Mouse (Mus musculus) subcutaneous adipose tissue, adult 2 months (tissue): ENCODE data around the gene Fam89b. TPM values are rescaled to one million over a fixed set of nuclear protein-coding genes. Genes with fewer than 3 reads are reported as not detected.

ENCODE experiments used
- polyA plus RNA-seq: library from polyadenylated mRNA; depleted of rRNA; stranded (reverse); fragments of >200 nt; gene quantifications from 2 replicates; pipeline ENCODE4 v1.2.3, GENCODE M21; 2012; ENCODE audit warnings: low replicate concordance; rRNA removed

Fam89b gene
- polyA plus RNA-seq = 211 and 249 TPM in 2 replicates

DNA sequence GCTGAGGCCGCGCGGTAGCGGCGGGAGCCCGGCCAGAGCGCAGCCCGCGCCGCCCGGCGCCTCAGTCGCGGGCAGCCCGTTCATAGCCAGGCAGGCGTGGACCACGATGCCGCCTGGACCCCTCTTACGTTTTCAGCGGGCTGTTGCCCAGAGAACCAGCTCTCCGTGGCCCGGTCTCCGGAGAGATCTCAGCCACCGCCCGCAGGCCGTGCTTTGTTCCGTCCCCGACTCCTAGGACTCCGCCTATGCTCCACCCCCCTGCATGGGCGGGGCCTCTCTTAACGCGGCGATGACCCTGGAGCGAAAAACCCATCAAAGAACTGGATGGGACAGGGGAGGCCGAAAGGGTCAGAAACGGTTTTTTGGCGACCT, at the start of gene Fam89b:
TSS of gene Fam89b (minus strand) at position 210 of the 372 bp plus-strand sequence.

DNA sequence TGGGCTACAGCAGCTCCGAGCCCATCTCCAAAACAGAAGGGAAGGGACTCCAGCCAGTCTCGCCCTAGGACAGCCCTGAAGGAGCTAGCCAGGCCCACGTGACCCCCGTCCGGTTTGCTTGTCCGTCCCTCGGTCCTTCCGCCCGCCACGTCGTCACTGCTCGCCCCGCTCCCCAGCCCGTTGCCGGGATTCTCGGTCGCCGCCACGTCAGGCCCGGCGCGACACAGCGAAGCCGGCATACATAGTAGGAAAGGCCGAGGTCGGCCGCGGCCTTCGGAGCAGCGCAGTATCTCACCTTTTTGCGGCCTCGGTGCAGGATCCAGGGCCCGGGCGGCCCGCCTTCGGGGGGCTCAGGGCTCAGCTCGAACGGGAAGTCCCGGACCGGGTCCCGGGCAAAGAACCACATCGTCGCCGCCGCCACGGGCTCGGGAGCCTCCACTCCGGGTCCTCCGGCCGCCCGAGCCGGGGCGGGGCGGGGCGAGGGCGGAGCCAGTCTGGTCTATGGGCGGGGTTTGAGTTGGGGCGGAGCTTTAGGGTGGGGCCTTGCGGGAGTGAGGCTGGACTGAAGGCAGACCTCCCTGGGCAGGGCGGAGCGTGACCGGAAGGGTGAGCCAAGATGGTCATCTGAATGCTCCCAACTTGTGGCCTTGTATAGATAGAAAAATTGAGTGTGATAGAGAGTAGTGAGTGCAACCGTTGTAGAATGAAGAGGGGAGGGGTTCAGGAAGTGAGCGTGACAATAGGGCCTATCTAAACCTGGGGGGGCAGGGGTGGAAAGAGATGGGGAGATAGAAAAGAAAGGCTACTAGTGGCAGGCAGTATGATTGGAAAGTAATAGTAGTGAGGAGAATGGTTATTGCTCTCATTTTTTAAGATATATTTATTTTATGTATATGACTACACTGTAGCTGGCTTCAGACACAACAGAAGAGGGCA, 41.7 kb upstream of the Fam89b start, which contains the start of gene Scyl1:
TSS of gene Scyl1 (minus strand) at position 495 of the 936 bp plus-strand sequence.

DNA sequence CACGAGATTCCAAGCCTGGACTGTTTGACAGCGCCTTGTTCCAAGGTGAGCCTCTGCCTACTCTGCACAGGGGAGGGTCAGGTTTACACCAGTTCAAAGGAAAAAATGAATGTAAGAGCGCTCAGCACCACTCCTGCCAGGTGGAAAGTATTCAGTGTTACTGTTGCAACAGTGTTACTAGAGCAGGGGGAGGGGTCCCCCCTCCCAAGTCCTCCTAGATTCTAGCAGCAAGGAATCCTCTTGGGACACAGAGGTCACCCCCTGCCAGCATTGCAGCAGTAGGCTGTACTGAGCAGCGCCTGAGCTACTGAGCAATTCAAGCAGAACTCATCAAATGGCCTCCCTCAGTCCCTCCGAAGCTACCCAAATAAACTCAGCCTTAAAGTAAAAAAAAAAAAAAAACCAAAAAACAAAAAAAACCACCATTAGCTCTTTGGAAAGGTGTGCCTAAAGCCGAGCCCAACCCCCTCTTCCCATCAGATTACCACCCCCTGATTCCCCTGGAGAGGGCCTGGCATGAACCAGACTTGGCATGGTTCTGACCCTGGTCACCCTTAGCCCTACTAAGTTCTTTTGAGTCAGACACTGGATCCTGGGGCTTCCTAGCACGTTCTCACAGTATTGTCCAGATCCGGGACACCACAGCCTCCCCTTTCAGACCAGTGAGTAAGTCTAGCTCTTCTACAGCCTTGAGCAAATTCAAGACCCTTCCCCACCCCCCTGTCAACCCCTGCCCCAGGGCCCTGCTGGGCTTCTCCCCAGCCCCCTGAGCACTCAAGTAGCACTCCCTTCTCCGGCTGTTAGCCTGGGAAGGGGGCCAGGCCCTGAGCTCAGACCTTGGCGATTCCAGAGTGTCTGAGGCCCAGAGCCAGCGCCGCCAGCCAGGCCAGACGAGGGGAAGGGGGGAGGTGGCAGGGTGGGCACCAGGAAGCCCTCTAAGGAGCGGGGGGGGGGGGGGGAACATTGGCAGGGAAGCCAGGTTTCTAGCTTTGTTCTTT, 11.2 kb upstream of the Fam89b start, which contains the start of gene Ltbp3:
TSS of gene Ltbp3 (plus strand) at position 585 of the 998 bp plus-strand sequence.

DNA sequence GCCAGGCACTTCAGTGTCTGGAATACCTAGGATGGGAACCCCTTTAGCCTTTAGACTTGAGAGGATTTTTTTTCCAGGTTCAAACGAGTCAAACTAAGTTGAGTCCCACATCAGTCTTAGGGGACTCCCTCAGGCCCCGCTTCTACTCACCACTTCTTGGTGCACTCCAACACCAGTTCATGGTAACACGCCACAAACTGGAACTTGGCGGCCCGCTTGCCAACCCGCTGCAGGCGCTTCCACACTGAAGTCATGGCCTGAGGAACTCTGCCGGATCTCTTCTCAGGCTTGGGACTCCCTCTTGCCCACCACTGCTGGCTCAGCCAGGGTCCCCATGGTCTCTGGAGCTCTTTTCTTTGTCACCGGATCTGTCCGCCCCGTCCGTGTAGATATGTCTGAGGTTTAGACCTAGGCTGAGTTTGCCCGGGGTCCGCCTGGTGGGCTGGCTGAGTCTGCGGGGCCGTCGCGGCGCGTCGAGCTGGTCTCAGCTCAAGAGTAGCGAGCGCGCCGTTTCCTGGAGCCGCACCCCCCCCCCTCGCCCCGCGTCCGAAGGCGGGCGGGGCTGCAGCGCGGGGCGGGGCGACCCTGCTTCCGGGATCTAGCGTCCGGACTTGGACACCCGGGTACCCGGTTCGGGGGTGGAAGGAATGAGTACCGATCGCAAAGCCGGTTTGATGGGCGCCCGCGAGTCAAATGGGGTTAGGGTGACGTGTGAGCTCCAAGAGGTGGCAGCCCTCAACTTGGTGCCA, 3.5 kb downstream of the Fam89b start, which contains the start of gene Ehbp1l1:
TSS of gene Ehbp1l1 (minus strand) at position 551 of the 749 bp plus-strand sequence.

DNA sequence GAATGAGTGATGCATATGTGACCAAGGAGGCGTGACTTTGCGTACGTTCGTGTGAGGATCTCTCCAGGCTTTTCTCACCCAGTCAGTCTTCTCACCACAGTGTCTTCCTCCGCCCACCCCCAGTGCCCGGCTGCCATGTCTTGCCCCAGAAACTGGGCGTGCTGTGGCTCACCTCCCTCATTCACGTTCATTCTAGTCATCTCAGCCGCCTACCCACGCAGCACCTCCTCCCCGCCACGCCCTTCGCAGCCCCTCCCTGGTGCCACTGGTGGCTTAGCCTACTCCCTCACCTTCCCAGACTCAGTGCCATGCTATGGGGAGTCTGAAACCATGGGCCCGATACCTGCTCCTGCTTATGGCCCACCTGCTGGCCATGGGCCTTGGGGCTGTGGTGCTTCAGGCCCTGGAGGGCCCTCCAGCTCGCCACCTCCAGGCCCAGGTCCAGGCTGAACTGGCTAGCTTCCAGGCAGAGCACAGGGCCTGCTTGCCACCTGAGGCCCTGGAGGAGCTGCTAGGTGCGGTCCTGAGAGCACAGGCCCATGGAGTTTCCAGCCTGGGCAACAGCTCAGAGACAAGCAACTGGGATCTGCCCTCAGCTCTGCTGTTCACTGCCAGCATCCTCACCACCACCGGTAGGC, 25.2 kb downstream of the Fam89b start, which contains the start of gene Kcnk7:
TSS of gene Kcnk7 (plus strand) at position 205 of the 638 bp plus-strand sequence.

DNA sequence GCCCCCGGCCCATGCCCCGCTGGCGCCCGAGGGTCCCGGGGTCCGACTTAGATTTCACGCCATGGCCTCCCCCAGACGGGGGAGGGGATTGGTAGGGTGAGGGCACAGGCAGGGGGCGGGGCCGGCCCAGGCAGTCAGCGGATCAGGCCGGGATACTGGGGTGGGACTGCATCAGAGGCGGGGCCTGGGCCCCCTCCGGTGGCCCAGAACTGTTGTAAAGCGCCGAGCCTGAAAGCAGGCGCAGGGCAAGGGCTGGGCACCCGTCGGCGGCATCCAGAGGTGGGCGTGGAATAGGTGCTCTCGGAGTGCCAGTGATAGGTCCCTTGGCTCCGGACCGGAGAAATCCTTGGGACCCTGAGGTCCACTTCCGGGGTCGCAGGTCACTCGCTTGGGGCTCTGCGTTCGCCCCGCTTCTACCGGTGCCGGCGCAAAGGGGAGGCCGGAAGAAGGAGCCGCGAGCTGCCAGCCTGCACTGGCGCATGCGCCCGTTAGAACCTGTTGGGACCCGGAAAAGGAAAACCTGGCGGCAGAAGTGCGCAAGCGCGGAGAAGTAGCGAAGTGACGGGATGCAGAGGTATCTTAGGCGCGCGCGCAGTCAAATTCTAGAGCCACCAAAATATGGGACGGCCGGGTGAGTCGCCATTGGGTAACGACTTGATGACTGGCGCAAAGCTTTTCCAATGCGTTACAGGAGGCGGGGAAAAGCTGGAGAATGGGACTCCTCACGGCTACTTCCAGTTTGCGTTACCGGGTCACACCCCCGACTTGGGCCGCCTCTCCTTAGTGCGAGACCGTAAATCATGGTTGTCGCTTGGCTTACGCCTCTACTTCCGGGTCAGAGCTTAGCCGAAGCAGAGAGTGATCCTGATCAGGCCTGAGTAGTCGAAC, 41.0 kb downstream of the Fam89b start, which contains the start of the genes Map3k11 and Pcnx3:
TSS of gene Map3k11 (plus strand) at position 543 of the 888 bp plus-strand sequence.
TSS of gene Pcnx3 (minus strand) at position 709 of the 888 bp plus-strand sequence.

Other genes with a start within 250 kb of the Fam89b start
- 34.1 and 53.2 TPM in 2 replicates for gene Mus81, start 241.3 kb downstream of the Fam89b start, polyA plus RNA-seq
- 582 and 661 TPM in 2 replicates for gene Cfl1, start 239.2 kb downstream of the Fam89b start, polyA plus RNA-seq
- 1.7 and 2.2 TPM in 2 replicates for gene 1700020D05Rik, start 225.9 kb downstream of the Fam89b start, polyA plus RNA-seq
- gene Snx32, start 219.1 kb downstream of the Fam89b start, polyA plus RNA-seq = 19.9 and 27.1 TPM in 2 replicates
- gene Ovol1, start 169.0 kb downstream of the Fam89b start, polyA plus RNA-seq = 2.3 TPM in 1 of 2 replicates, not detected in the other
- 7.8 and 11.4 TPM in 2 replicates for gene Ap5b1, start 161.6 kb downstream of the Fam89b start, polyA plus RNA-seq
- 27.4 and 39.1 TPM in 2 replicates for gene Rnaseh2c, start 127.8 kb downstream of the Fam89b start, polyA plus RNA-seq
- gene Kat5, start 119.4 kb downstream of the Fam89b start, polyA plus RNA-seq = 41.6 and 73.9 TPM in 2 replicates
- gene Rela, start 92.2 kb downstream of the Fam89b start, polyA plus RNA-seq = 96.7 and 101 TPM in 2 replicates
- gene Sipa1, start 65.9 kb downstream of the Fam89b start, polyA plus RNA-seq = 106 and 108 TPM in 2 replicates
- 64.7 and 65.5 TPM in 2 replicates for gene Map3k11, start 40.9 kb downstream of the Fam89b start, polyA plus RNA-seq
- 89.4 and 136 TPM in 2 replicates for gene Pcnx3, start 40.7 kb downstream of the Fam89b start, polyA plus RNA-seq
- gene Kcnk7, start 25.3 kb downstream of the Fam89b start, polyA plus RNA-seq = 0.39 TPM in 1 of 2 replicates, not detected in the other
- 101 and 111 TPM in 2 replicates for gene Ehbp1l1, start 3.3 kb downstream of the Fam89b start, polyA plus RNA-seq
- 272 and 332 TPM in 2 replicates for gene Ltbp3, start 11.3 kb upstream of the Fam89b start, polyA plus RNA-seq
- gene Scyl1, start 41.8 kb upstream of the Fam89b start, polyA plus RNA-seq = 144 and 167 TPM in 2 replicates
- 22.5 and 24.5 TPM in 2 replicates for gene Frmd8, start 145.6 kb upstream of the Fam89b start, polyA plus RNA-seq
- gene Slc25a45, start 148.2 kb upstream of the Fam89b start, polyA plus RNA-seq = 24.1 and 26.7 TPM in 2 replicates
- gene Tigd3, start 164.5 kb upstream of the Fam89b start, polyA plus RNA-seq = 0.33 and 1.0 TPM in 2 replicates
- 73.6 and 128 TPM in 2 replicates for gene Dpf2, start 183.4 kb upstream of the Fam89b start, polyA plus RNA-seq
- gene Cdc42ep2, start 195.2 kb upstream of the Fam89b start, polyA plus RNA-seq = 24.5 and 38.9 TPM in 2 replicates
- 60.9 and 84.4 TPM in 2 replicates for gene Pola2, start 234.5 kb upstream of the Fam89b start, polyA plus RNA-seq